Mouse (Mus musculus) right cerebral cortex, postnatal 36 days (tissue): ENCODE measurements around the gene Smim6.

ENCODE experiments used
- DNase-seq, 2 experiments: peaks; one replicate each; pipeline ENCODE4 v3.0.0; 2022; ENCODE audit warnings: low spot score in 2 of 2, mixed read lengths in 1 of 2

Gene Smim6

DNA sequence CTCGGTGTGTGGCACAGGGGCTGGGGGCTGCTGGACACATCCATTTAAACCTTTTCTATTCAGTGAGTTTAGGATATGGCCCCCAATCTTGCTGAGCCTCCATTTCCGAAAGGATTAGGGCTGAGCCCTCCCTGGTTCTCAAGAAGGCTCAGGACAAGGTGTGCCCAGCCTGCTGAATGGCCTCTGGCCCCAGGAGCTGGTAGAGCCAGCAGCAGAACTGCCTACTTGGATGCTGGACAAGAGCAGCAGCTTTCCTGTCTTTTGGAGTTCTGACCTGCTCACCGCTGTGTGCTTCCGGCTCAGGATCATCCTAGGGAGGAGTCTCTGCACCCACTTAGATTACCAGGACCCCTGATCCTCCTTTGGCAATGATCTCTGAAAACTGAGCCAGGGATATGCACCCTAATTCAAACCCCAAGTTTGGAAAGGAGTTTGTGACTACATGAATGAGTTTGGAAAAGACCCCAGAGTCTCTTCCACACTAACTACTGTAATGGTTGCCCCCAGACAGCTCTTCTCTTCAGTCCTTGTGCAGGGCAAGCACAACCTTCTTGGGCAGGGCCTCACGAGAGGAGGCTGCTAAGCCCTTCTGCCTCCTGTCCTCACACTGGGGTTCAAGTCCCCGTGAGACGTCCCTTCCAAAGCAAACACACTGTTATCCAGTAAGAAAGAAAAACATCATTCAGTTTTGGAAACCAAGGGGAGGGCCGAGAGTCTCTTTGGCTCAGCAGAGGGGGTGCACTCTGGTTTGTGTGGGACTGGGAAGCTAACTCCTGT lies 11.1 kb upstream of the Smim6 start:
- DNase-seq, result no peak

DNA sequence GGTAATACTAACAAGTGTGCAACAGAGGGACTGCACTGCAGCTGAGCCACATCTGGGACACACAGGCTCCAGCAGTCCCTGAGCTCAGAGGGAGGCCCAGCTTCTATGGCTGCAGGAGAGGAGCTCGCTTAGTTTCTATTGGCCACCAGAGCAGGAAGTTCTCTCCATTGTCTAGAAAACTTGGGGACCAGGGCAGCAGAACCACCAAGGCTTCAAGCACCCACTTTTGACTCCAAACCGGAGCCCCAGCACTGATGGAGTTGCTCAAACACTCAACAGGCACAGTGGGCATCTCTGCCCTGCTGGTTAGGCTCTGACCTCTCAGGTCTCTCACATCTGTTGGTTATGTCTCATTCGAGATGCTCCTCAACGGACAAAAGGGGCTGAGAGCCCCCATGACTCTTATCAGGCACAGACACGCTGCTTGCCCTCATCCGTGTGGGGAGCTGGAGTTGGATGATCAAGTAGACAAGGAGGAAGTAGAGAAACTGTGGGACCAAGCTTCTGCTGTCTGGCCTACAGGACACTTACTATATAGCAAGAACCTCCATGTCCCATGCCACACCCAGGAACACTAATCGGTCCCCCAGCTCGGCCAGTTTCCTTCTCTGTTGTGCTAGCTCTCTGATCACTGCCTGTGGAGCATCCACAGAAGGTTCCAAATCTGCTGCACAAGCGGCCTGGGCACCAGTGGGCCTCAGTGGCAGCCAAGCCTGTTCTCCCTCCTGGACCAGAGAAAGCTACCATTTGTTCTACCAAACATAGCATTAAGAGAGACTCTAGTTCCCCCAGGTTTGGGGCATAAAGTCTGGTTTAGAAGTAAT lies 10.3 kb upstream of the Smim6 start:
- no peak for DNase-seq

- DNase-seq, result no peak
Observed at GRCm38 (mm10) chr11:115902177-115902576, 9.6 kb upstream of the Smim6 start.

DNA sequence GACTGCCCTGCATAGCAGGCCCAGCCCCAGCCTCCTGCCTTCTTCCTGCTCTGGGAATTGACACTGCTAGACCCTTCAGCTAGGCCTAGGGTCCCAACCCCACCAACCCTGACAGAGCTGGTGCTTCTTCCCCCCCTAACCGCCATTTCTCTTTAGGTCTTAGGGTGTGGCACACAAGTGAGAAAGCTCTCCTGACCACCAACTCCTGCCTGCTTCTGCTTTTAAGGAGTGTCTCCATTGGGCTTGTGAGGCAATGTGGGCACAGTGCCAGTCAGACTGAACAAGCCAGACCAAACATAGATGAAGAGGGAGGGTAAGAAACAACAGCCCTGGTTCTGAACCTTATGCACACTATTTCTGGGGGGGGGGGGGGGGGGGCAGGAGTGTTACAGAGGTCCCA lies 9.0 kb upstream of the Smim6 start:
- DNase-seq, result no peak

DNA sequence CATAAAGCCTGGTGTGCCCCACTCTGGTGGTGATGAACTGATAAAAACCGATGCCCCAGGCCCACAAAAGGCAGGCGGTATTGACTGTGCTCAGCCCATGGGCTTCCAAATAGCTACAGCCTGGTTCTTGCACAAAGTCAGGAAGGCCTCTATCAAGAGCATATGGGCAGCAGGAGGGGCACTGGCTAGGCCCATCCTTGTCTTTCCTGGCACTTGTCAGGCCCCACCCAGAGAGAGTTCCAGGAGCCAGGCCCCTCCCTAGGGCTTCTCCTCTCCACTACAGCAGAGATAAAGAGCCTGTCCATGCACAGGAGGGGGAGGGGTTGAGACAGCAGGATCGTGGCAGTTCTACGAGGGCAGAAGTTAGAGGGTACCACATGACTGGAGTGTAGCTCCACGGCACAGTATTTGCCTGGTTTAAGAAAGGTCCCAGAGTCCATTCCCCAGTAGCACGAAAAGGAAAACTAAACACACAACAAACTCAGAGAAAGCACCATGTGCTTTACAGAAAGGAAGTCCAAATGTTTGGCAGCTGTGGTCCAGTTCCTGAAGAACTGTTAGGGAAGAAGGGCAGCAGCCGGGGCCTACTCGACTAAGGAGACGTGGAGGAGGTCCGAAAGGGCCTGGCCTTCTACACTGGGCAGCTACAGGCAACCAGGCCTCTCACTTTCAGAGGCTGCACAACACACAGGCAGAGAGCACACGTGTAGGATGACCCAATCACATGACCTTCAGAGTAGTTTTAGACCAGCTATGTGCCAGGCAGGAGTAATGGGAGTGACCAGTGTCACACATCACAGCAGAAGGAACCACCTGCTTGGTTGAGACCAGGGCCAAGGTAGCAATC lies 8.2 kb upstream of the Smim6 start:
- DNase-seq, result no peak

DNA sequence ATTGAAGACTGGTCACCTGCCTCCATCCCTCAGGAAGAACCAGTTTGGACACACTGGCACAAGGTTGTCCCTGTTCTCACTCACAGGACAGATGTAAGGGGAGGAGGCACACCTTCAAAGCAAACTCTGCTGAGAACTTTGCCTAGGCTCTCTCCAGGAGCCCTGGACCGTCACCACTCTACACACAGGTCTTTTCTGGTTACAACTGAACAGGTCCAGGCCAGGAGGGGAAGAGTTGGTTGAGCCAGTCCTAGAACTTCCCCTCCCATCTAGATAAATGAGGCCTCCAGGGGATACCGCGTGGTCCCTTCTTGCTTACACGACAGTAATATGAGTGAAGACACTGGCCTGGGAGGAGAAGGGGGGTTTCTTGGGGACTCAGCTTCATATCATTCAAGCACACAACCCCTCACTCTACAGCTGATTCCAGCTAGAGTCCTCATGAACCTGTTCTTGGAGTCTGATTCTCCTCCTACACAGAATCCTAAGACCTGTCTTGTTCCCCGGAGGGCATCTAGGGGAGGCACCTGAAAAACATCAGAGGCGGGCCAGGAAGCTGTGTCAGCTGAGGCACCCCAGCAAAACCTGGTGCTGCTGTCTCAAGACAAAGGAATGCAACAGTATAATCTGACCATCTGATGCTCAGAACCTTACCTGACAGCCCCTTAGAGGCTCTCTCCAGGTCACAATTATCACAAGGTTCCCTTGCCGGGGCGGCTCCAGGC lies 7.4 kb upstream of the Smim6 start:
- no peak for DNase-seq

DNA sequence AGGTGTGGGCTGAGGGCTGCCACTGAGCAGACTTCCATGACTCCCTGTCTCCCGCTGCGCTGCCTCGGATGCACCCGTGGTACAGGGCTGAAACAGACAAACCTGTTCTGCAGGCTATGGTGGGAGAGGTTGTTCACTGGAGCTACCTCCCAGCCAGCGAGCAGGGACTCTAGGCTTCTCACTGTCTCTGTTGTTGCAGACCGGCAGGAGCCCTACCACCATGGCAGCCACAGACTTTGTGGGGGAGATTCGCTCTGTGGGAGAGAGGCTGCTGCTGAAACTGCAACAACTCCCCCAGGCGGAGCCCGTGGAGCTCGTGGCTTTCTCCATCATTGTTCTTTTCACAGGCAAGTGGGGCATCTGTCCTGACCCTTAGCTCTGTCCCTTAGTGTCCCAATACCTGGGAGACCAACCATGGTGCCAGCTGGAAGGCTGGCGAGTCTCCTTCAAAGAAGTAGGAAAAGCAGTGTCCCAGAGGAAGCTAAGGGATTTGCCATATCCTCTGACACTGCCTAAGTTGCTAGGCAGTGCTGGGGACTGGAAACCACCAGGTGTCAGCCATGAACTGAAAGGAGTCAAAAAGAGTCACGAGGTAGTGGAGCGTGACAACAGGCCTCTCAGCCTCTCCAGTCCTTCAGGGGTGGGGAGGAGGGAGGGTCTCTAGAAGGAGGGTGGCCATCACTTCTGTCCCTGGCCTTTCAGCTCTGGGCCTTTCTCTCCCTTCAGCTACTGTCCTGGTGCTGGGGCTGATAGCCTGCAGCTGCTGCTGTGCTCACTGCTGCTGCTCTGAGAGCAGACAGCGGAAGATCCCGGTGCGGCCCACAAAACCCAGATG lies 6.6 kb upstream of the Smim6 start:
- peak in 1 of 2 experiments; percentile 17 for DNase-seq

DNA sequence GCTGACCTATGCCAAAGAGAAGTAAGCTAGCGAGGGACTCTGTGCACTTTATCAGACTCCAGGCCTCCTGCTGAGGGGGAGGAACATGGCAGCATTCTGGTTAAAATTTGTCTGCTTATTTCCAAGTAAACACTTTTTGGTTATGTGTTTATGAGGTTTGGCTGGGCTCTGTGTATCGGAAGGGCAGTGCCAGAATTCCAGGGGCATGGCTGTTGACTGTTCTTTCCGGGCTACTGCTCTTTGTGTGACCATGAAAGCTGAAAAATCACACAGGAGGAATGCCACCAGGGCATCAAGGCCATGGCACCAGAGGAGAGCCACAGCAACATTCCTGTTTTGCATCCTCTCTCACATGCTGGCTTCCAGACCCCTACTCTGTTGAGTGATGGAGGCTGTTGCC lies 5.7 kb upstream of the Smim6 start:
- no peak for DNase-seq

DNA sequence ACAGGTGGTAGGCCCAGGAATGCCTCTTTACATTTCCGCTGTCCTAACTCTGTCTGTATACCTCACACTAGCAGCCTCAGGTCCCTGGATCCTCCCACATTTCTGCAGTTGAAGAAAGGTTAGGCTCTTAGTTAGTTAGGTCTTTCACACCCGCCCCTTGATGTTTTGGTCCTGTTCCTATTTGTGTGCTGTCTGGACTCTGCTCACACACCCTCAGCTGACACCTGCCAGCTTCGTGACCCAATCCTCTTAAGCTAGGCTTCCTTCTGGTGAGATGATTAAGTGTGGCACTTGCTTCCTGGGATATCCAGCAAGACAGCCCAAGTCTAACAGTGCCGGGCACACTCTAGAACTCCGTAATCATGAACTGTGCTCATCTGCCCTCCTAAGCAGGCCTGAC lies 5.3 kb upstream of the Smim6 start:
- DNase-seq, result no peak

GRCm38 (mm10) chr11:115911134-115911561 lies 669 bp upstream of the Smim6 start:
- DNase-seq, result no peak

DNA sequence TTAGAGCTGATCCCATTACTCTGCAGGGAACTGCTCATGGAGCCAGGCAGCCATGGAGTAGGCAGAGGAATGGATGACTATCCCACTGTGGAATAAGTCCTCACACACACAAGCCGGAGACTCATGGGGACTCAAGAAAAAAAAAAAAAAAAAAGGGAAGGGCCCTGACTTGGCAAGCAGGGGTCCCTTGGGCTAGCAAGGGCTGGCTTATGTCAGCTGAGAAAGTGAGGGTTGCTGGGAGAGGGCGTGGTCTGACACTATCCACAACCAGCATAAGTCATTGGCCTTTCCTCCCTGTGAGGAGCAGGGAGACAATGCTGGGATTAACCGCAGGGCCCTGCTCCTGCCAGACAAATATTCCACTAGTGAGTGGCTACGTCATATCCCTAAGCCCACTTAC lies 4.8 kb downstream of the Smim6 start:
- no peak for DNase-seq

- no peak for DNase-seq
Observed at GRCm38 (mm10) chr11:115918637-115919036, 6.8 kb downstream of the Smim6 start.

- no peak for DNase-seq
Observed at GRCm38 (mm10) chr11:115919073-115919472, 7.3 kb downstream of the Smim6 start.

DNA sequence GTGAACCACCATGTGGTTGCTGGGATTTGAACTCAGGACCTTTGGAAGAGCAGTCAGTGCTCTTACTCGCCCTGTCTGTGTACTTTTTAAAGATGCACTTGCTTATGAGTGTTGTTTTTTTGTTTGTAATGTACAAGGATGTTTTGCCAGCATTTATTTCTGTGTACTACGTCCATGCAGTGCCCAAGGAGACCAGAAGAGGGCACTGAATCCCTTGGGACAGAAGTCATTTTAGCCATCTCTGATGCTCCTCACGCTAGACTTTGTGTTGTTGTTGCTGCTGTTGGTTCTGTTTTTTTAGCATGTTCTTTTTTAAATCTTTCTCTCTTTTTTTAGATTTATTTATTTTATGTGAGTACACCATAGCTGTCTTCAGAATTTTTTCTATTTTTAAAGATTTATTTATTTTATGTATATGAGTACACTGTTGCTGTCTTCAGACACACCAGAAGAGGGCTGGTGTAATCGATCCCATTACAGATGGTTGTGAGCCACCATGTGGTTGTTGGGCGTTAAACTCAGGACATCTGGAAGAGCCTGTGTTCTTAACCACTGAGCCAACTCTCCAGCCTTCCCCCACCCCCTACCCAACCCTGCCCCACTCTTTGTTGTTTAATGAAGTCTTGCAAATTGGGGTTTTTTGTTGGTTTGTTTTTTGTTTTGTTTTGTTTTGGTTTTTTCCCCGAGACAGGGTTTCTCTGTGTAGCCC lies 8.4 kb downstream of the Smim6 start:
- DNase-seq, result no peak

DNA sequence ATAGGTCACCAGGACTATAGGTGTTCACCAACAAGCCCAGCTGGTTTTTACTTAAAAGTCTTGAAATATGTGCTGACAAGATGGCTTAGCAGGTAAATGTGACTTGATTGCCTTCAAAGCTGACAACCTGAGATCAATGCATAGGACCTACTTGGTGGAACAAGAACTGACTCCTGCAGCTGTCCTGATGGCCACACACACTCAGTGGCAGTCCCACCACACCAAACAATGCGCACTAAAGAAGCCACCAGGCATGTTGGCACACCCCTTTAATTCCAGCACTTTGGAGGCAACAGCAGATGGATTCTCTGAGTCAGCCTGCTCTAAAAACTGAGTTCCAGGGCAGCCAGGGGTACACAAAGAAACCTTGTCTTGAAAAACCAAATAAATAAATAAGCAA lies 10.2 kb downstream of the Smim6 start:
- DNase-seq, result no peak

DNA sequence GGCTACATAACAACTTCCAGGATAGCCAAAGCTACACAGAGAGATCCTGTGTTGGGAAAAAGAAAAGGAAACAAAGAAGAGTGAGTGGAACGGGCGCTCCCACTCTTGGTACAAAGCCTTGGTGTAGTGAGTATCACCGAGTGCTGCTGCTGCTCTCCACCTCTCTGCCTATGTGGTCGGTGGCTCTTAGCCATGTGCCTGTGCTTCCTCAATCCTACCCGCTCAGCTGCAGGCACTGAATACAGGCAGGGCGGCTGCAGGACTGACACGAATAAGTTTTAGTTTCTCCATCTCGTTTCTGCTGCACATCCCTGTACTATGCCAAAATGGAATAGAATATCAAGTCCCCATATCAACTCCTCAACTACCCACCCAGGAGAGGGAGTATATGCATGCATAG lies 17.2 kb downstream of the Smim6 start:
- no peak for DNase-seq

- no peak for DNase-seq
Observed at GRCm38 (mm10) chr11:115929818-115930217, 18.0 kb downstream of the Smim6 start.

- DNase-seq, result no peak
Observed at GRCm38 (mm10) chr11:115931235-115931634, 19.4 kb downstream of the Smim6 start.

- DNase-seq, result peak; percentile 97
Observed at GRCm38 (mm10) chr11:115933108-115933746, 21.4 kb downstream of the Smim6 start, which contains the start of the genes Sap30bp and Recql5. Sap30bp (plus strand) TSS chr11:115933282. Recql5 (minus strand) TSS chr11:115933477.
